Mouse (Mus musculus): ENCODE results near the gene Pkp2. TPM values are rescaled to one million over a fixed set of nuclear protein-coding genes. Genes with fewer than 3 reads are reported as not detected.
"Not testable (repeated sequence)": the region's sequence is repeated elsewhere in the genome, so short reads cannot be mapped to it uniquely, and the experiment has no call there.

Pkp2 gene
- polyA plus RNA-seq (2011; ENCODE audit: insufficient read depth, insufficient read length, low read depth, missing spikeins): 55.2 and 61.1 TPM in 2 replicates

DNA sequence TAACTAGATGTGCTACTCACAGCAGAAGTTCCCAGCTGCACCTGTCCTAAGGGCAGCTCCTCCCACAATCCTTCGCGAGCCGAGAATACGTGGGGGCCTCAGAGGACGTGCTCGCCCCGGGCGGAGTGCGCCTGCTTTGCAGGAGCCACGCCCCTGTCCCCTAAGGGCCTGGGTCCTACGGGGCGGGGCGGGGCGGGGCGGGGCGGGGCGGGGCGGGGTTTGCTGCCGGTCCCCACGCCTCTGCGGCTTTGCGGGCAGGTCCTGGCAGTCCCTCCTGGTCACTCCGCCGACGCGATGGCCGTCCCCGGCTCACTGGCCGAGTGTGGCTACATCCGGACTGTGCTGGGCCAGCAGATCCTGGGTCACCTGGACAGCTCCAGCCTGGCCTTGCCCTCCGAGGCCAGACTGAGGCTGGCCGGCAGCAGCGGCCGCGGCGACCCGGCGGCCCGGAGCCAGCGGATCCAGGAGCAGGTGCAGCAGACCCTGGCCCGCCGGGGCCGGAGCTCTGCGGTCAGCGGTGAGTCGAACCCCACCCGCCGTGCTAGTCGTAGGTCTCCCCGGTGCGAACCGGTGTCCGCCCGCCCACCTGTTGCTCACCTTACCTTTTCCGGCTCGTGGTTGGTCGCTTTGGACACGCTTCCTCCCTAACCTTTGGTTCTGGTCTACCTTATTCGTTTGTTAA, at the start of gene Pkp2:
TSS of gene Pkp2 (plus strand) at position 240 of the 682 bp plus-strand sequence.
- peaks cover 5% of the 10 kb centered on the region for H3K4me1 ChIP-seq (ENCODE audit: control insufficient read depth, insufficient read depth, low read length)
- H3K9me3 ChIP-seq (replicated peaks; ENCODE audit: control insufficient read depth, insufficient read depth, low read length, poor library complexity, severe bottlenecking): no peaks in the 10 kb centered on the region
- TF ChIP-seq EP300 (IDR thresholded peaks at IDR 0.05; ENCODE audit: insufficient read depth, low read depth, low read length) (peak; percentile 74; the same call in 1 of the 2 replicates), POLR2A (IDR thresholded peaks at IDR 0.05; ENCODE audit: insufficient read depth, low read length) (peak; percentile 89), CTCF (IDR thresholded peaks at IDR 0.05; ENCODE audit: low read depth, low read length) (no peak)
- peak within 1 kb of the TSS; percentile 22; the same call in 1 of the 2 replicates for H3K27ac ChIP-seq (ENCODE audit: insufficient read depth, low read length)
- peak within 1 kb of the TSS; percentile 82 for H3K4me3 ChIP-seq (ENCODE audit: low read depth, low read length)
- no peaks in the 10 kb centered on the region for H3K36me3 ChIP-seq (ENCODE audit: control insufficient read depth, insufficient read depth, low read length, poor library complexity, severe bottlenecking)
- H3K9ac ChIP-seq (ENCODE audit: low read depth, poor library complexity, severe bottlenecking): peak within 1 kb of the TSS; percentile 32
- no peaks in the 10 kb centered on the region for H3K27me3 ChIP-seq (ENCODE audit: control insufficient read depth, insufficient read depth, low read length, poor library complexity, severe bottlenecking)

DNA sequence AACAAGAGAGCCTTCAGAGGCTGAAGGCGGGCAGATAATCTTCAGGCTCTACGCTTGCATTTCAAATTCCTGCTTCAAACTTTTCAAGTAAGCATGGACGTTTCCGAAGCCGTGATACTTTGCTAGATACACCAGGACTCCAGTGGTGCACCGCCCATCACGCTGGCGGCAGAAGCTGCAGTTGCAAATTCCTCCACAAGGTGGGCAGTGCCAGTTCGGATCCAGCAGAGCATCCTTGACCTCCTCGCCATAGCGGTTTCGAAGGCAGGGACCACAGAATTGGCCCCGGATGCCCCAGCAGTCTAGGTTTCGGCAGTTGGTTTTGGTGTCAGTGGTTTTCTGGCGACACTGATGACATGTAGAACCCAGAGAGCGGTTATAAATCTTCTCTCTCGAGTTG, 15.7 kb upstream of the Pkp2 start:
- TF ChIP-seq EP300 (IDR thresholded peaks at IDR 0.05; ENCODE audit: insufficient read depth, low read depth, low read length) (no peak), POLR2A (IDR thresholded peaks at IDR 0.05; ENCODE audit: insufficient read depth, low read length) (no peak), CTCF (IDR thresholded peaks at IDR 0.05; ENCODE audit: low read depth, low read length) (no peak)
- Histone ChIP-seq H3K4me1 (ENCODE audit: control insufficient read depth, insufficient read depth, low read length) (no peaks in the 10 kb centered on the region), H3K36me3 (ENCODE audit: control insufficient read depth, insufficient read depth, low read length, poor library complexity, severe bottlenecking) (no peaks in the 10 kb centered on the region), H3K4me3 (ENCODE audit: low read depth, low read length) (no peak overlapping the region), H3K9ac (ENCODE audit: low read depth, poor library complexity, severe bottlenecking) (no peak overlapping the region), H3K27ac (ENCODE audit: insufficient read depth, low read length) (no peak overlapping the region), H3K9me3 (replicated peaks; ENCODE audit: control insufficient read depth, insufficient read depth, low read length, poor library complexity, severe bottlenecking) (no peaks in the 10 kb centered on the region), H3K27me3 (ENCODE audit: control insufficient read depth, insufficient read depth, low read length, poor library complexity, severe bottlenecking) (no peaks in the 10 kb centered on the region; the same call in 1 of the 2 replicates)

DNA sequence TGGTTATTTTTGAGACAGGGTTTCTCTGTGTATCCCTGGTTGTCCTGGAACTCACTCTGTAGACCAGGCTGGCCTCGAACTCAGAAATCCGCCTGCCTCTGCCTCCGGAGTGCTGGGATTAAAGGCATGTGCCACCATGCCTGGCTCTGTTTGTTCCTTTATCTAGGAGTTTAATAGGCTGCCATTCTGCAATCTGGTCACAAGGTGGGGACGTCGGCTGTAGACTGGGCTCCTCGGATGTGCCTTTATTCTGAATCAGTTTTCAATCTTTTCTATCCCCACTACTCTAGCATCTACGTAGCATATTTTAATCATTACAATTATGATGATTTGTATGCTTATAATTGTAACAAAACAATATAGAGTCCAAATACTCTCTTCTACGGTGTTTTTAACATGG, 11.1 kb upstream of the Pkp2 start:
- H3K4me1 ChIP-seq (ENCODE audit: control insufficient read depth, insufficient read depth, low read length); H3K4me3 ChIP-seq (ENCODE audit: low read depth, low read length); H3K36me3 ChIP-seq (ENCODE audit: control insufficient read depth, insufficient read depth, low read length, poor library complexity, severe bottlenecking); H3K27me3 ChIP-seq (ENCODE audit: control insufficient read depth, insufficient read depth, low read length, poor library complexity, severe bottlenecking); H3K9me3 ChIP-seq (replicated peaks; ENCODE audit: control insufficient read depth, insufficient read depth, low read length, poor library complexity, severe bottlenecking); H3K27ac ChIP-seq (ENCODE audit: insufficient read depth, low read length); H3K9ac ChIP-seq (ENCODE audit: low read depth, poor library complexity, severe bottlenecking): not testable (repeated sequence)
- TF ChIP-seq CTCF (IDR thresholded peaks at IDR 0.05; ENCODE audit: low read depth, low read length): peak; percentile 68

DNA sequence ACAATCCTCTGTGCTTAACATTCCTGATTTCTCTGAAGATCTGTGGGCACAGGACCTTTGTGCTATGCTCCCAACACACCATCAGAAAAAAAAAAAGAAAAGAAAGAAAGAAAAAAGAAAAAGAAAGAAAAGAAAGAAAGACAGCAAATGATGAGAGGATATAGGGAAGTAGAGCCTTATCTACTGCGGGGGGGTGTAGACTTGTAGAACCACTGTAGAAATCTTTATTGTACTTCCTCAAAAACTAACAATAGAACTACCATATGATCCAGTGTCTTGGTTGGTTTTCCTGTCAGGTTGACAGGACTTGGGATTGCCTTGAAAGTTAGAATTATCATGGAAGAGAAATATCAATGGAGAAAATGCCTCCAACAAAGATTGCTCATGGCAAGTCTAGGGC, 8.5 kb upstream of the Pkp2 start:
- no peak overlapping the region for H3K9ac ChIP-seq (ENCODE audit: low read depth, poor library complexity, severe bottlenecking)
- no peak for TF ChIP-seq EP300 (IDR thresholded peaks at IDR 0.05; ENCODE audit: insufficient read depth, low read depth, low read length)
- no peak for TF ChIP-seq CTCF (IDR thresholded peaks at IDR 0.05; ENCODE audit: low read depth, low read length)
- no peak for TF ChIP-seq POLR2A (IDR thresholded peaks at IDR 0.05; ENCODE audit: insufficient read depth, low read length)
- H3K36me3 ChIP-seq (ENCODE audit: control insufficient read depth, insufficient read depth, low read length, poor library complexity, severe bottlenecking): no peaks in the 10 kb centered on the region
- H3K4me1 ChIP-seq (ENCODE audit: control insufficient read depth, insufficient read depth, low read length): no peaks in the 10 kb centered on the region
- H3K27me3 ChIP-seq (ENCODE audit: control insufficient read depth, insufficient read depth, low read length, poor library complexity, severe bottlenecking): no peaks in the 10 kb centered on the region
- no peak overlapping the region for H3K4me3 ChIP-seq (ENCODE audit: low read depth, low read length)
- no peaks in the 10 kb centered on the region for H3K9me3 ChIP-seq (replicated peaks; ENCODE audit: control insufficient read depth, insufficient read depth, low read length, poor library complexity, severe bottlenecking)
- H3K27ac ChIP-seq (ENCODE audit: insufficient read depth, low read length): no peak overlapping the region

DNA sequence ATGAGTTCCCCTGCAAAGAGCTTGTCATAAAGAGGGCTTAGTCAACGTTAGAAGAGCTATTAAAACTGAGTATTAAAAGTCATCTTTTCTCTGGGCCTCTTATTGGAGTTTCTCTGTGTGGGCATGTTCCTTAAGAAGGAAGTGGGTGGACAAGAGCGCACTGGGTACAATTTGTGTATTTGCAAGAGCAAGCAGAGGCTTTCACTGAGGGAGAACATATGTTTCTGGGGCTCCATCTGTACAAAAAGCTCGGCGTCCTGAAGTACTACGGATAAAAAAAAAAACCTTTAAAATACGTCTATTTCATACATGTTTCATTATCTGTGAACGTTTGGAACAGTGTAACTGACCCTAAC, 417 bp upstream of the Pkp2 start:
- Histone ChIP-seq H3K36me3 (ENCODE audit: control insufficient read depth, insufficient read depth, low read length, poor library complexity, severe bottlenecking) (no peaks in the 10 kb centered on the region), H3K27me3 (ENCODE audit: control insufficient read depth, insufficient read depth, low read length, poor library complexity, severe bottlenecking) (no peaks in the 10 kb centered on the region), H3K27ac (ENCODE audit: insufficient read depth, low read length) (peak overlapping the region; percentile 22; the same call in 1 of the 2 replicates), H3K9ac (ENCODE audit: low read depth, poor library complexity, severe bottlenecking) (0 out of 2 replicates have a peak overlapping the region, but pooled peaks have one; percentile 26), H3K9me3 (replicated peaks; ENCODE audit: control insufficient read depth, insufficient read depth, low read length, poor library complexity, severe bottlenecking) (no peaks in the 10 kb centered on the region), H3K4me3 (ENCODE audit: low read depth, low read length) (no peak overlapping the region), H3K4me1 (ENCODE audit: control insufficient read depth, insufficient read depth, low read length) (peaks cover 5% of the 10 kb centered on the region)
- TF ChIP-seq CTCF (IDR thresholded peaks at IDR 0.05; ENCODE audit: low read depth, low read length): no peak
- TF ChIP-seq EP300 (IDR thresholded peaks at IDR 0.05; ENCODE audit: insufficient read depth, low read depth, low read length): no peak
- no peak for TF ChIP-seq POLR2A (IDR thresholded peaks at IDR 0.05; ENCODE audit: insufficient read depth, low read length)

DNA sequence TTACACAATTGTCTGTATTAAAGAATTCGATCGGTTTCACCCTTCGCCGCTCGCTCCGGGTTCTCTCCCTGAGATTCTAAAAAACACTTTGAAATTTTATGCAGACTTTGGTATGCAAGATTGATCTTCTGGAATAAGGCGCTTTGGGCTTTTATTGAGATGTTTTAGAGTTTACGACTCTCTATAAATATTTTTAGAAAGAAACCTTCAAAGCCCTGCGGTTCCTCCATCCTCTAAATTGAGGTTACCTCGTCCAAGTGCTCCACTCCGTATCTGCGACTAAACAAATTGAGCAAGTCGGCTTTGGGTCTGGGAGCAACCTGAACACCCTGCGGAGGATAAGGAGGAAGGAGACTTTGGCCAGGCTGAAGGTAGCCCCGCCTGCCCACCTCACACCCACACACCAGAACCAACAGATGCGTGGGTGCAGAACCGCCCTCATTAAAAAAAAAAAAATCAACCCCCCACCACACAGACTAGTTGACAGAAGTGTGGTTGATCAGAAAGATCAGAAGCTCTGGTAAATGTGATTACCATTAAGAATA, 715 bp downstream of the Pkp2 start:
- Histone ChIP-seq H3K9me3 (replicated peaks; ENCODE audit: control insufficient read depth, insufficient read depth, low read length, poor library complexity, severe bottlenecking) (no peaks in the 10 kb centered on the region), H3K4me3 (ENCODE audit: low read depth, low read length) (peak overlapping the region; percentile 82), H3K27ac (ENCODE audit: insufficient read depth, low read length) (no peak overlapping the region), H3K4me1 (ENCODE audit: control insufficient read depth, insufficient read depth, low read length) (peaks cover 5% of the 10 kb centered on the region), H3K9ac (ENCODE audit: low read depth, poor library complexity, severe bottlenecking) (peak overlapping the region; percentile 32), H3K27me3 (ENCODE audit: control insufficient read depth, insufficient read depth, low read length, poor library complexity, severe bottlenecking) (no peaks in the 10 kb centered on the region), H3K36me3 (ENCODE audit: control insufficient read depth, insufficient read depth, low read length, poor library complexity, severe bottlenecking) (no peaks in the 10 kb centered on the region)
- TF ChIP-seq CTCF (IDR thresholded peaks at IDR 0.05; ENCODE audit: low read depth, low read length) (no peak), POLR2A (IDR thresholded peaks at IDR 0.05; ENCODE audit: insufficient read depth, low read length) (no peak), EP300 (IDR thresholded peaks at IDR 0.05; ENCODE audit: insufficient read depth, low read depth, low read length) (no peak)
